Mouse (Mus musculus): ENCODE measurements at regions not wholly inside any gene's neighbourhood (a gene's known extent, or its start where the extent isn't known, plus 50 kb on each side); places are given as distances from the start of the nearest gene placed in this dataset.

GRCm38 (mm10) chr12:105092730-105093440 lies 52.9 kb upstream of the Tcl1b2 start:
- ATAC-seq (ENCODE audit: insufficient read depth, low read depth) (no peak), DNase-seq (ENCODE audit: low spot score) (no peak)
- Histone ChIP-seq H3K9me3 (replicated peaks; ENCODE audit: control insufficient read depth, low read length) (no peaks in the 10 kb centered on the region), H3K36me3 (replicated peaks; ENCODE audit: control insufficient read depth, insufficient read depth, low read length) (no peaks in the 10 kb centered on the region), H3K4me1 (ENCODE audit: control insufficient read depth, insufficient read depth) (no peaks in the 10 kb centered on the region), H3K4me2 (ENCODE audit: low read depth, low read length) (no peak overlapping the region), H3K27ac (ENCODE audit: low read depth) (no peak overlapping the region), H3K9ac (replicated peaks; ENCODE audit: low read depth, low read length) (no peak overlapping the region), H3K4me3 (ENCODE audit: low read depth, low read length) (no peak overlapping the region), H3K27me3 (ENCODE audit: control insufficient read depth, insufficient read depth, low read length) (no peaks in the 10 kb centered on the region)
- WGBS = 62% methylated on average over 9 of the region's 9 CpGs
- no peak for TF ChIP-seq EP300 (IDR thresholded peaks at IDR 0.05; ENCODE audit: low read depth)
- no peak for TF ChIP-seq CTCF (IDR thresholded peaks at IDR 0.05; ENCODE audit: low read depth)

- Histone ChIP-seq H3K9ac (replicated peaks; ENCODE audit: low read depth, low read length) (no peak overlapping the region), H3K27me3 (ENCODE audit: control insufficient read depth, insufficient read depth, low read length) (no peaks in the 10 kb centered on the region), H3K9me3 (replicated peaks; ENCODE audit: control insufficient read depth, low read length) (no peaks in the 10 kb centered on the region), H3K4me1 (ENCODE audit: control insufficient read depth, insufficient read depth) (no peaks in the 10 kb centered on the region), H3K4me3 (ENCODE audit: low read depth, low read length) (no peak overlapping the region), H3K4me2 (ENCODE audit: low read depth, low read length) (no peak overlapping the region), H3K27ac (ENCODE audit: low read depth) (no peak overlapping the region), H3K36me3 (replicated peaks; ENCODE audit: control insufficient read depth, insufficient read depth, low read length) (no peaks in the 10 kb centered on the region)
- ATAC-seq (ENCODE audit: insufficient read depth, low read depth) (peak; percentile 14; the same call in 1 of the 2 replicates), DNase-seq (ENCODE audit: low spot score) (no peak)
- 55% methylated on average over 6 of the region's 6 CpGs for WGBS
- TF ChIP-seq CTCF (IDR thresholded peaks at IDR 0.05; ENCODE audit: low read depth) (no peak), EP300 (IDR thresholded peaks at IDR 0.05; ENCODE audit: low read depth) (no peak)
Measured at GRCm38 (mm10) chr12:105093509-105093908, 52.3 kb upstream of the Tcl1b2 start.

Measured in heart, postnatal 0 days (tissue).